Mouse (Mus musculus) WW6 (cell line): ENCODE data around the gene Creb3l4.
A peak's percentile ranks its signal among the peaks of the same experiment; 100 is the strongest.
"Not testable (repeated sequence)": the region's sequence is repeated elsewhere in the genome, so short reads cannot be mapped to it uniquely, and the experiment has no call there.

Experiments used
- DNase-seq: peaks from one replicate; pipeline ENCODE4 v3.0.0-alpha.2; 2013; ENCODE audit warnings: low read depth, low spot score

Creb3l4 gene

DNA sequence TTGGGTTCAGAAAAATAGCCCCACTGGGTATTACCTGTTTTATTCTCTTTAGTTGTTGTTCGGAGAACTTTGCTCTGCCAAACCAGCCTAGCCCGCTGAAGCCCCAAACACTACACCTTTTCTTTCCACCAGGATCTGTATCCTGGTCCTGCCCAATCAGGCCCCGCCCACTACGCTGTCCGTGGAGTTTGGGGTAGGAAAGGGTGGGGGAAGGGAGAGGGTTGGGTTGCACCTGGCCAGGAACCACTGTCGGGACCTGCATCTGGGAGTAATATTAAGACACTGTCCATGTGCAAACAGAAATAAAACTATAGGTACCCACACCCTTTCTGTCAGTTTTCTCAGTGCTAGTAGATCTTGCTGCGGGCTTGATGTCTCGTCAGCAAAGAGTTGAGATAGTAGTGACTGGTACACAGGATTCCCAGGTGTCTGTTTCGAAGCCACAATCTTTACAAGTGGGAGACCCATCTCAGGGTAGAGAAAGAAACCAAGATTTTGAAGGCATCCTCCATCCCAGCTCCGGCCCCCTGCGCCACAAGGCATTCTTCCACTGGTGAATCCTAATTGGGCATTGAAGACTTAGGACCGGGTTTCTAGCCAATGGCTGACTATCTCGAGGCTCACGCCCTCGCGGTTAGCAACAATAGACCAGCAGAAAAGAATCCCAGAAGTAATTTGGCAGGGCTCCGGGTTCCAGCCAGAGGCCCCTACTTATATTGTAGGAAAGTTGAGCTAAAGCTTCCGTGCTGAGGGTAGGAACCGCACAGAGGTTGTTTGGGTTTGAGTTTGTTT is at the start of gene Creb3l4:
TSS of gene Creb3l4 (minus strand) at position 529 of the 792 bp plus-strand sequence.
- no peak for DNase-seq

DNA sequence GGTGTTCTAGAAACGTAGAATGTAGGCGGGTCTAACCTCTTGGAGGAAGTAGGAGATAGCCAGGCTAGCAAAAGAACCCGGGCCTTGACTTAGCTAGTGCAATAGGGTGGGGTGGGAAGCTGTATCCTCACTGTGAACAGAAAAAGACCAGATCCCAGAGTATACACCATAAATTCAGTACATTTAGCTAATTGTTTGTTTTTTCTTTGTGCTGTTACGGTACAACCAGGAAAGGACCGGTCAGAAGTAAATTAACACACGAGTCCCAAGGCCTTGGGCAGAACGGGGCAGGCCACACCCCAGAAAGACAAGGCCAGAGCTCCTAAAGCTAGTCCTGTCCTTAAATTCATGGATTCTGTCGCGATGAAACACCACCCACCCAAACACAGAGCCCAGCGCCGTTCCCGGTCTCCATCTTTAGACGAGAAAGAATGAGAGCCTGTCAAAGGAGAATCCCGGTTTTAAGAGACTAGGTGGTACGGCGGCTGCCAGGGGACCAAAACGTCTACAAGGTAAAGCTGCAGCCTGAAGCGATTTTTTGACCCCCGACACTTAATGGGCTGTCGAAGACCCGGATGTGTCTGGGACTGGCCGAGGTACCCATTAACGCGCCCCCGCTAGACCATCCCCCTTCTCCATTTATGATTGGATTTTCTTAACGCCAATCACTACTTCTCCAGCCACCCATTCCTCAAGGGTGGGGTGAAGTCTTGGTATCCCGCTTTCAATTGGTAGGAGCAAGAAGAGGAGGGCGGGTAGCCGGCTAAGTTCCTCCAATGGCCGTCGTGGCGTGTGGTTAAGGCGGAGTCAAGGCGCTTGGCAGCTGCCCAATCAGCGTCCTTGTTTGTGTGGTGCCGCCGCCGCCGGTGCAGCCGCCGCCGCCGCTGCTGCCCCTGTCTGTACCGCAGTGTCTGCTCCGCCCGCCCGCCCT is 49.3 kb upstream of the Creb3l4 start, which contains the start of gene Gatad2b:
TSS of gene Gatad2b (plus strand) at position 834 of the 931 bp plus-strand sequence.
- DNase-seq, result peak; percentile 98

- DNase-seq, result no peak
These were observed 48.7 kb upstream of the Creb3l4 start for GRCm38 (mm10) chr3:90291982-90292344.

GRCm38 (mm10) chr3:90290602-90291001 is 47.3 kb upstream of the Creb3l4 start:
- DNase-seq, result no peak

DNA sequence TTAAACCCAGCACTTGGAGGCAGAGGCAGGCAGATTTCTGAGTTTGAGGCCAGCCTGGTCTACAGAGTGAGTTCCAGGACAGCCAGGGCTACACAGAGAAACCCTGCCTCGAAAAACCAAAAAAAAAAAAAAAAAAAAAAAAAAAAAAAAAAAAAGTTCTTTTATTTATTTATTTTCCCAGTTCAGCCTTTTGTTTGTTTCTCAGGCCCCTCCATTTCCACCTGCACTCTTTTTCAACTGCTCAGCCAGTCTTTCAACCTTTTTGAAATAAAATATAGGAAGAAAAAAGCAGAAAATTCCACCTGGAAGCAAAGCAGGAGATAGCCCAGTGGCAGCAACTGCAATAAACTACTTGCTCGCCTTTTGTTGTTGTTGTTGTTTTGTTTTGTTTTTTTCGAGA is 46.1 kb upstream of the Creb3l4 start:
- not testable (repeated sequence) for DNase-seq

- DNase-seq, result no peak
These were observed 40.8 kb upstream of the Creb3l4 start for GRCm38 (mm10) chr3:90284150-90284549.

- no peak for DNase-seq
These were observed 37.4 kb upstream of the Creb3l4 start for GRCm38 (mm10) chr3:90280708-90281107.

- DNase-seq, result no peak
These were observed 36.4 kb upstream of the Creb3l4 start for GRCm38 (mm10) chr3:90279743-90280142.

DNA sequence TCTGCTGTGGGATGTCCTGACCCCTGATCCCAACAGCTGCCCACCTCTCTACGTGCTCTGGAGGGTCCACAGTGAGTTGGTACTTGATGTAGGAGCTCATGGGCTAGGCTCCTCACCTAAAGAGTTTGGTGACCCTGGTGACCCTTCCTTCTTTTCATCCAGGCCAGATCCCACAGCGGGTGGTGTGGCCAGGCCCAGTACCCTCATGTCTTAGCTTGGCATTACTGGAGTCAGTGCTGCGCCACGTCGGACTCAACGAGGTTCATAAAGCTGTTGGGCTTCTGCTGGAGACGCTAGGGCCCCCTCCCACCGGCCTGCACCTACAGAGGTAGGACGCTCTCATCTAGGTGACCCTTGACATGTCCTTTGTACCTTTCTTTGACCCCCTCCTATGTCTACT is 35.9 kb upstream of the Creb3l4 start:
- DNase-seq, result no peak

DNA sequence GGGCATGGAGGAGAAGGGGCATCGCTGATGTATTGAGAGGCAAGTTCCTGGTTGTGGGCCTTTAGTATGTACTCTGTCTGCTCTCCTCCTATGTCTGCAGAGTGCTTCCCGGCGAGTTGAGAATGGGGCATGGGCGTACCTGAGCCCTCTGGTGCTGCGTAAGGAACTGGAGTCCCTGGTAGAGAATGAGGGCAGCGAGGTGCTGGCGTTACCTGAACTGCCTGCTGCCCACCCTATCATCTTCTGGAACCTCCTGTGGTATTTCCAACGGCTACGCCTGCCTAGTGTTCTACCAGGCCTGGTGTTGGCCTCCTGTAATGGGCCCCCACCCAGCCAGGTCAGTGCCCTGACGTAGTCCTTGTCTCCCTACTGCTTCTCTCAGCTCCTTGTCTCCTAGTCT is 34.9 kb upstream of the Creb3l4 start:
- DNase-seq, result no peak

DNA sequence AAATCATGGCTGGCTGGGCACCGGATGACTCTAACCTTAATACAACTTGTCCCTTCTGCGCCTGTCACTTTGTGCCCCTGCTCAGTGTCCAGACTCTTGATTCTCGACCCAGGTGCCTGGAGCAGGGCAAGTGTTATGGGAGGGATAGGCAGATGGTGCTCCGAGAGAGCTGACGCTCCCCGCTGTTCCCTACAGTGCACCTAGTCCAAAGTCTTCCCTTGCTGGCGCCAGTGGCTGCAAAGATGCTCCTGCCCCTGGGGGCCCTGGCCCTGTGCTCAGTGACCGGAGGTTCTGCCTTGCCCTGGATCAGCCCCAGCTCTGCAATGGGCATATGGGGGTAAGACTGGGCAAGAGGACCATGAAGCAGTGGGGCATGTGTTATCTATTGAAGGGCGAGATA is 34.5 kb upstream of the Creb3l4 start:
- no peak for DNase-seq

GRCm38 (mm10) chr3:90276858-90277257 is 33.5 kb upstream of the Creb3l4 start:
- DNase-seq, result no peak

- DNase-seq, result no peak
These were observed 32.0 kb upstream of the Creb3l4 start for GRCm38 (mm10) chr3:90275286-90275685.

DNA sequence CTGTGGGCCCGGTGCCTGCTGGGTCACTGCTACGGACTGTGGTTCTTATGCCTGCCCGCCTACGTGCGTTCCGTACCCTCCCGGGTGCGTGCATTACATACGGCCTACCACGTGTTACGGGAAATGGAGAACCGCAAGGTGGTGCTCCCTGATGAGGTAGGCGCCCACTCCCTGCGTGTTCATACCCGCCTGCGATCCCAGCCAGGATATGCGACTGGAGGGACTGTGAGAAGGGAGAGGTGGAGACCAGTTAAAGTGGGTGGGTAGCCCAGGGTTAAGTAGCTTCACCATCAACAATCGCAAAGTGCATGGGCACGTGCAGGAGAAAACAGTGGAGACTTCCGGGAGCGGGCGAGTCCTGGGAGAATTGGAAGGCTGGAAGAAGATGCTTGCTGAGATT is 30.5 kb upstream of the Creb3l4 start:
- no peak for DNase-seq

DNA sequence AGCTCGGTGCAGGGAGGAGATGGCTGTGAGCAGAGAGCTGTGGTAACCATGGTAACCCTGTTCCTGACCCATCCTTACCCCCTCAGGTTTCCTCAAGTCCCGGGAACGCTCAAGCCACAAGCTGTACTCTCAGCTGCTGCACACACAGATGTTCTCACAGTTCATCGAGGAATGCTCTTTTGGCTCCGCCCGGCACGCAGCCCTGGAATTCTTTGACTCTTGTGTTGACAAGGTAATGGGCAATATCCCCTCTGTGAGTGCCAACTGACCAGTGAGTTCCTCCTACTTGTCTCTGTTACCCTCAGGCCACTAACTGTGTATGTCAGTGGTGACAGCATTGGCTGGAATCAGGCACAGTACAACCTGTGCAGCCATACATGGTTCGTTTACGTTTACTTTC is 28.9 kb upstream of the Creb3l4 start:
- no peak for DNase-seq

- no peak for DNase-seq
These were observed 27.5 kb upstream of the Creb3l4 start for GRCm38 (mm10) chr3:90270784-90271183.

DNA sequence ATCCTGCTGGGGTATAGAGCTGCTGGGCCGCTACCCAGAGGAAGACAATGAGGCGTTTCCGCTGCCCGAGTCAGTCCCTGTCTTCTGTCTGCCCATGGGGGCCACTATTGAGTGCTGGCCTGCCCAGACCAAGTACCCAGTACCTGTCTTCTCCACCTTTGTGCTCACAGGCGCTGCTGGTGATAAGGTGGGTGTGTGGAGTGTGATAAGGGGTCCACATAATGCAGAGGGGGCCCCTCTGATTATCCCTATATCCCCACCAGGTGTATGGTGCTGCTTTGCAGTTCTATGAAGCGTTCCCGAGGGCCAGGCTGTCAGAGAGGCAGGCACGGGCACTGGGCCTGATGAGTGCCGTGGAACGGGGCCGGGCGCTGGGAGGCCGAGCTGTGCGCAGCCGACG is 25.7 kb upstream of the Creb3l4 start:
- no peak for DNase-seq

GRCm38 (mm10) chr3:90268190-90268589 is 24.9 kb upstream of the Creb3l4 start:
- no peak for DNase-seq

DNA sequence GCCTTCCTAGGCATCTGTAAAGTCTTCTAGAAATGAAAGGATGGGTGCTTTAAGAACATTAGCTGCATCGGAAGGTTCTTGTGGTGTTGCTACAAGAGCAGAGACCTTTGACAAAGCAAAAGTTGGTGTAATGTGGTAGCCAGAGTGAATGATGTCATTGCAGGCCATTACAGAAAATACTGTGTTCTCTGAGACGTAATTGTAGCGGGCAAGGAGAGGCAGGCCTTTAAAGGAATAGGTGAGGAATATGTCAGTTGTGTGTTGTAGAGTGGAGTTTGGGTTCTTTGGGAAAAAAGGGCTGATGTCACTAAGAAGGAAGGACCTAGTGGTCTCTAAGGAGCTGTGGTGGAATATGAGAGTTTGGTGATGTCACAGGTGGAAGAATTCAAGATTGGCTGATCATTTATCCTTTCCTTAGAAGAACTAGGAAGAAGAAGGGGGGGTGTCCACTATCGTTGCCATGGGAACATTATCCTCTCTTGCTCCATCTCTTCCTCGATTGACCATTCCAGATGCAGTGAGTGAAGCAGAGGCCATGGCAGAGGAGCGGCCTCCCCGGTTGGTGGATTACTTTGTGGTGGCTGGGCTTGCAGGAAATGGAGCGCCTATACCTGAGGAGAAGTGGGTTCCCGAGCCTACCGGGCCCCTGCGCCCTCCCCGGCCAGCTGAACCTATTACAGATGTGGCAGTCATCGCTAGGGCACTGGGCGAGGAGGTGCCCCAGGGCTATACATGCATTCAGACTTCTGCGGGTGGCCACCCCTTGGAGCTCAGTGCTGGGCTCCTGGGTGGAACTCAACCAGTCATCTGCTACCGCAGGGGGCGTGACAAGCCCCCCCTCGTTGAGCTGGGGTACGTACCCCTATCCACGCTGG is 23.8 kb upstream of the Creb3l4 start:
- DNase-seq, result no peak

- no peak for DNase-seq
These were observed 22.8 kb upstream of the Creb3l4 start for GRCm38 (mm10) chr3:90265932-90266741.
